Mouse (Mus musculus): ENCODE results near the gene Ndn.

Ndn gene

DNA sequence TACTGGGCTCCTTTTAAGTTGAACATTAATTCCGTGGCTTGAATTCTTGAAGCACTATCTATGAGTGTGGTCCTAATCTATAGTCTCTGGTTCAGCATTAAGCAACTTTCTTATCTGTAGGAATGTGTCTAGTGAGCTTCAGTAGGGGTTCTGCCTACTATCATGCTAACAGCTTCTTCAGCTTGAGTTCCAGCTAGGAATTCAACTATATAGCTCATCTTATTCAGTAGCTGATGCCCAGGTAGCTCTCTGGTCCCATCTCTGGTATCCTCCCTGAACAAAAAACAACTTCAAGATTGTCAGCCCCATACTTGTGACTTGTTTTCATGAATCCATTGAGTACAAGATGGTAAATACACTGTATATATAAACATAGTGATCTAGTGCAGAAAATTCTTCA lies at the start of gene Ndn:
Gene Ndn (plus strand): TSS at position 301 of the 400 bp plus-strand sequence.
- DNase-seq: no peak

DNA sequence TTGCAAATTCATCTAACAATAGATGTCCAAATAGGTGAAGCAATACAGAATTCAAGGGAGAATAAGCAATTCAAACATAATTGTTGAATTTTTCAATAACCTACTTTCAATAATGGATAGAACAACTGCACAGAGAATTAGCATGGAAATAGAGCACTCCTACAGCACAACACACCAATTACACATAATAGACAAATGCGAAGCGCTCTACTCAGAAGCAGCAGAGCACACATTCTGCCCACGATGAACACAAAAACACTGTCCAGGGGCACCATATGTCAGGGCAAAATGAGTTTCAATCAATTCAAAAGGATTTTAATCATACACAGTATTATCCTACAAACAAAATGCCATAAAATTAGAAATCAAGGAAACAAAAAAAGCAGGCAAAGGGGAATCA lies 43.9 kb upstream of the Ndn start:
- no peak for DNase-seq

DNA sequence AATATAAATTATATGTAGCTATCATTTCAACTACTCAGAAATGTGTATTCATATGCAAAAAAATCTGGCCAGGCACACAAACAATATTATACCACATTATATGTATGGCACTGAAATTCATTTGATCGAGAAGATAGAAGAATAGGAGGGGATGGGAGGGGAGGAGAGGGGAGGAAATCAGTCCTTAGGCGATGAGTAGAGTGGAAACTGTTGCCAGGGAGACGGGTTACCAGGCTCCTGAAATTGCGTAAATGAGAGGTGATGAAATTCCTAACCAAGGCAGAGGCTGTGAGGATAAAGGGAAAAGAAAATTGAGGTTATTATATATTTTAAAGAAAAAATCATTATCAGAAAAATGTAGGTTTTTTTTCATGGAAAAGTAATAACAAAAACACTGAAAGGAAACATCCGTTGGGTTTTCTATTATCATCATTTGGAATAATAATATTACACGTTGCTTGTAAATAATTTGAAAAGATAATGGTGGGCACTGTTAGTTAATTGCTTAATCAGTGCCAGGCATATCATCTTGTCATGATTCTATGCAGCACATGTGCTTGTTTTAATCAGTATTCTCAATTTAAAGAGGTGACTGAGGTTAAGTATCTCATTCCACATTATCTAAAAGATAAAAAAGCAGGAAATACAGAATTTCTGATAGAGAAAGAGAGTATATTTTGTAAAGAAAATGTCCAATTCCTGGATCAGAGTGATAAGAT lies 39.3 kb upstream of the Ndn start:
- no peak for DNase-seq

DNA sequence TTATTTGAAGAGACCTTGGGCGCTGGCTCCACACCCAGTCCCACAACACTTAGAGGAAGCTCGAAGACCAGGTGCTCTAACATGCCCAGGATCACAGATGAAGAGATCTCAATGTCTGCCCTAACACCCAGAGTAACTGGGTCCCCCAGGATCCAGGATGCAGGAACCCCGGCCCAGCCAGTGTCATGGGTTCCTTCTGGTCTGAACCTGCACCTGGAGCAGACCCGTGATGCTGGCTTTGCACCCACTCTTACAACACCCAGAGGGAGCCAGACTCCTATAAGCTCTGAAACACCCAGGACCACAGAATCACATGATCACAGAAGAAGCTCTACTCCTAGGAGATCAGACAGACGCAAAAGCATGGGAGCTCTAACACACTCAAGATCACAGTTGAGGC lies 29.6 kb upstream of the Ndn start:
- peak; percentile 80 for DNase-seq

DNA sequence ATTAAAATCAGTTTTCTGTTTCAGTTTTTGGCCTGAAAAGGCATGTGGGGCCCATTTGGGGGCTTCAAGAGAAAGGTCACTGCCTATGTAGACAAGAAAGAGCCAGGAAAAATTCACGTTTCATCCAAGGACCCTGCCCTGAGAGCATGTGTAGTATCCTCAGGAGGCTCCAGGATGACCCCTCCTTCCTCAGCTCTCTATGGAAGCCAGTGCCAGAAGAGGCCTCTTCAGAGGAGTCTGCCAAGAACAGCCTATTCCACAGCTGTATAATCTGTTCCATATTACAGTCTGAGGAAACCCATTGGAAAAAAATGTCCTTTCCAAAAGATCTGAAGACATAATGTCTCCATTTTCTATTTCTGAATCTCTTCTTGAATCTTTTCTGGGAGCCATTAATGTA lies 958 bp upstream of the Ndn start:
- no peak for DNase-seq

DNA sequence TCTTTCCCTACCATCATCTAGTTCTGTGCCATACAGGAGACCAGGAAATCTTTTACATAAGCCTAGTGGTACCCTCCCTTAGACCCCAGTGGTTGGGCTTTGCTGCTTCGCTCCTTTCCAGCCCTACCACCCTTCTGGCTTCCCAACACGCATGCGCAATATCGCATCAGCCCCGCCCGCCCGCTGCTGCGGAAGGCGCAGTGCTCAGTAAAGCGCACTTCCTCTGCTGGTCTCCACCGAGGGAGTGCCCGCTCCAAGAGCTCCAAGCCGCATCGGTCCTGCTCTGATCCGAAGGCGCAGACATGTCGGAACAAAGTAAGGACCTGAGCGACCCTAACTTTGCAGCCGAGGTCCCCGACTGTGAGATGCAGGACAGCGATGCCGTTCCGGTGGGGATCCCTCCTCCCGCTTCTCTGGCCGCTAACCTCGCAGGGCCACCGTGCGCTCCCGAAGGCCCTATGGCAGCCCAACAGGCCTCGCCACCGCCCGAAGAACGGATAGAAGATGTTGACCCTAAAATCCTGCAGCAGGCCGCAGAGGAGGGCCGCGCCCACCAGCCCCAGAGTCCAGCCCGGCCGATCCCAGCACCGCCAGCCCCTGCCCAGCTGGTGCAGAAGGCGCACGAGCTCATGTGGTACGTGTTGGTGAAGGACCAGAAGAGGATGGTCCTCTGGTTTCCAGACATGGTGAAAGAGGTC lies 1.9 kb downstream of the Ndn start:
- peak; percentile 97 for DNase-seq

DNA sequence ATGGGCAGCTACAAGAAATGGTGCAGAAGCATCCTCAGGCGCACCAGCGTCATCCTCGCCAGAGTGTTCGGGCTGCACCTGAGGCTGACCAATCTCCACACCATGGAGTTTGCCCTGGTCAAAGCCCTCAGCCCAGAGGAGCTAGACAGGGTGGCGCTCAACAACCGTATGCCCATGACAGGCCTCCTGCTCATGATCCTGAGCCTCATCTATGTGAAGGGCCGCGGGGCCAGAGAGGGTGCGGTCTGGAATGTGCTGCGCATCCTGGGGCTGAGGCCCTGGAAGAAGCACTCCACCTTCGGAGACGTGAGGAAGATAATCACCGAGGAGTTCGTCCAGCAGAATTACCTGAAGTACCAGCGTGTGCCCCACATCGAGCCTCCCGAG lies 2.4 kb downstream of the Ndn start:
- peak; percentile 81 for DNase-seq

DNA sequence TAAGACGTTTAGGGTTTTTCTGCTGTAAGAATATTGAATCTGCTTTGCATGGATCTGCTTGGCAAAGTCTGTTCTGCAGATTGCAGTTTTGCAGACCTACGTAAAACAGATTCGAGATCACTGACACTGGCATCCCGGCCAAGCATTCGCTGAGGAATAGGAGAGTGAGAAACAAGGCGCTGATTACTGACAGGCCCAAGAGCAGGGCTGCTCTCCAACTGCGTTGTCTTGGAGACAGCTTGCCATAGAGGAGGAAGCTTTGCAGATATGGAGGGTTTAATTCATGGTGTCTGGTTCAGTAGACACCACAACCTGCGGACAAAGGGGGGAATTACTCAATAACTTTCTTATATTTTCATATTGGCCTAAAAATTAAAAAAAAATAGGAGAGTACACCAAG lies 4.9 kb downstream of the Ndn start:
- DNase-seq: no peak

DNA sequence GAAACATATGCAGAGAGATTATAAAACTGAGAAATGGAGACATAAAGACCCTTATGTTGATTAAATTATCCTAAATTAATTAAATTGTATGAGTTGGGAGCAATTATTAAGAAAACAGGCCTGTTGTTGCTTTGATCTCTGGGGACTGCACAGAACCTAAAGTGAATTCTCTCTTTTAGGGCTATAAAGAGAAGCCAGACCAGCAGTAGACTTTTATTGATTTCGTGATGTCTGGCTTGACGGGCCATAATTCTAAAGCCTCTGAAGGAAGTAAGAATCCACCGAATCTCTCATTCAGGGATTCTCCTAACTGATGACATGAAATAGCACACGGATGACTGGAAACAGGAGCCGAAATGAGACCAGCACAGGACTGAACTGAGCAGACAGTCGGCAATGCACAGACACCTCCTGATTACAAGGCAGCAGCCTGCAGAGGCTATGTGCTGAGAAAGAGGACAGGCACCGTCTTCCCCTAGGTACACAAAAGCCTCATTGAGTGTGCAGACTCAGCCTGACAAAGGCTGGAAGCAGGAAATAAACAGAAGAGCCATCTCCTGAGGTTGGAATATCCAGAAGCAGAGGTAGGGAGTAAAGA lies 18.8 kb downstream of the Ndn start:
- no peak for DNase-seq

DNA sequence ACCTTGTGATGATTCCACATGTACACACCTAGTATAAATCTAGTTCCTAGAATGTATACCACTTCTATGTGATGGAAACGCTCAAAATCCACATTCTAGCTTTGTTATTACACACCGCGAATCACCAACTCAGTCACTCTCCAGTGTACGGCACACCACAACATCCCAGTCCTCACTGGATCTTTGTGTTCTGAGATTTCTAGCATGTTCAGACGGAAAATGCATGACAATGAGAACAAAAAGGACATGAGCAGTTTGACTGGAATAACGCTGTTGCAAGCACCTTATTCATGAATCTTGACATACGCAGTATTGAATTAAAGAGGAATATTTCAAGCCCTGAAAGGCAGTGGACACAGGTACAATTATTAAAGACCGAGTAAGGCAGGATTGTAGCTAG lies 20.4 kb downstream of the Ndn start:
- no peak for DNase-seq

DNA sequence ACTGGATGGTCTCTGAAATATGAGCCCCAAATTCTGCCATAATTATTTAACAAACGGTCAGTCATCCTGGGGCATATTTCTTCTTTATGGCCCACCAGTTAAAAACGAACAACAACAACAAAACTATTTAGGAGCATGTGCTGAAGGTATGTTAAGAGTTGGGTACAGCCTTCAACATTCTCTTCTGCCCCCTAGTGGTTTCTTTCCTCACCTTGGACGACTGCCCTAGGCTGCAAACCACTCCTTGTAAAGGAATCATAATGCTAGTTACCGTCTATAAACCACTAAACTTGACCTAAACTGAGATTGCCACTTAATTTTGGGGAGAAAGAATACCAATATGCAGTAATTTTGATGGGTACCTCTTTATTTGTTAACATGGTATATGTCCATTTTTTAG lies 29.3 kb downstream of the Ndn start:
- no peak for DNase-seq

DNA sequence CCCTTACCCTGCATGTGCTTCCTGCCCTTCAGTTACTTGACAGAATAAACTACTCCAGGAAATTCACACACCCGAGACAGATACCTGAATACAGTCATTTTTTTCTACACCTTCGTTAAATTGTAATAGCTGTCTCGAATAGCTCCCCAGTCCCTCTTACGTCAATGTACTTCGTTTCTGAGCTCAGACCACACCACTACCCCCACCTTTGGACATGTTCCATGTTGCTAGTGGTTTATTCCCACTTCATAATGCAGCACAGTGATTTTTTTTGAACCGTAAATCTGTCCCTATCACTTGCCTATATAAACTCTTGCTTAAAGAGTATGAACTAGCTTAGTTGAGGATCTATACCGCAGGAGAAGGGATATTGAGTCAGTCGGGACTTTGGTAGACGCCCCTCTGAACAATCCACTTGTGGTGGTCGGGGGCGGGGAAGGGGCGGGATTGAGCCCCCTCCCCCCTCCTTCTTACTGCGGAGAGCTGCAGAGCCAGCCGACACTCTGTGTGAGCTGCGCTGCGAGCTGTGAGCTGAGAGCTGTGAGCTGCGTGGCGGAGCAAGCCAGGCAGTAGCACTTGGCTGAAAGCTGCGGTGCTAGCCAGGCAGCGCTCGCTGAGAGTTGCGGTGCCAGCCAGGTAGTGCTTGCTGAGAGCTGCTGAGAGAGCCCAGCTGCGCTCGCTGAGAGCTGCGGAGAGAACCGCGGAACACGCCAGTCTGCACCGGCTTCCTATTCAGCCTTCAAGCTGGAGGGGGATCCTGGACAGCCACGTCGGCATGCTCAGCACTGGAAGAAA lies 30.3 kb downstream of the Ndn start, which contains the start of gene Magel2:
Gene Magel2 (plus strand): TSS at position 501 of the 795 bp plus-strand sequence.
- no peak for DNase-seq

DNA sequence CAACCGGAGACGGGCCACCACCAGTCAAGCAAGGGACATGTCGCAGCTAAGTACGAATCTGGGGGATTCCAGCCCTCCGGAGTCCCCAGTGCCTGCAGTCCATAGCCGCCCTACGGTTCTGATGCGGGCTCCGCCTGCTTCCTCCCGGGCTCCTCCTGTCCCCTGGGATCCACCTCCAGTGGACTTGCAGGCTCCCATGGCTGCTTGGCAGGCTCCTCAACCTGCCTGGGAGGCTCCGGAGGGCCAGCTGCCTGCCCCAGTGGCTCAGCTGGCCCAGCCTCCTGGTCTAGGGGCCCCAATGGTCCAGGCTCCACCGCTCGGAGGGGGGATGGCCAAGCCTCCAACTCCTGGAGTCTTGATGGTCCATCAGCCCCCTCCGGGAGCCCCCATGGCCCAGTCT lies 30.9 kb downstream of the Ndn start:
- DNase-seq: no peak

DNA sequence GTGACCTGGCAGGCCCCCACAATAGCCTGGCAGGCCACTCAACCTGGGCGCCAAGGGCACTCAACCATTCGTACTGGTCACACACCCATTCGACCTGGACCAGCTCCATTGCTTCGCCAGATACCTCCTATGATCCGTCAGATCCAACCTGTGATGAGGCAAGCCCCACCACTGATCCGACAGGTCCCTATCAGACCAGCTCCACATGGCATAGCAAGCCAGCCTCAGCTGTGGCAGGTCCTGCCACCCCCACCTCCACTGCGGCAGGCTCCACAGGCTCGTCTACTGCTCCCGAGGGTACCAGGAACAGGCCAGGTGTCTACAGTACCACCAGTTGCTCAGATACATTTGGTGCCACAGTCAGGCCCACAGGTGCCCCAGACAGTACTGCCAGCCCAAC lies 32.2 kb downstream of the Ndn start:
- peak; percentile 91 for DNase-seq

DNA sequence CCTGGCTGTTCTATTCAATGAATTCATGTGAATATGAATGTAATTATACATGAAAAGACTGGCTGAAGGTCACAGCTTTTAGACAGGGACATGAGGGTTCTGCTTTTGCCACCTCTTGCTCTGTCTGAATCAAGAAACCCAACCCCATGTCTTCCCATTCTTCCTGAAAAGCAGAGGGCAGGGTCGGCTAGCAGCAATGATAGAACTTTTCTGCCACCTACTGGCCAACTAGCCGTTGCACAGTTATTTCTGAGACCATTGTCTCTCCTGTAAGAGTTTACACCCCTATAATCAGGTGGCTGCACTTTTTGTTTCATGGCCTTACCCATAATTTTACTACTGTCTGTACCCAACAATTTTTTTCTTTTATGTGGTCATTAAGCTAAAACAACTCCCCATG lies 36.0 kb downstream of the Ndn start:
- no peak for DNase-seq

DNA sequence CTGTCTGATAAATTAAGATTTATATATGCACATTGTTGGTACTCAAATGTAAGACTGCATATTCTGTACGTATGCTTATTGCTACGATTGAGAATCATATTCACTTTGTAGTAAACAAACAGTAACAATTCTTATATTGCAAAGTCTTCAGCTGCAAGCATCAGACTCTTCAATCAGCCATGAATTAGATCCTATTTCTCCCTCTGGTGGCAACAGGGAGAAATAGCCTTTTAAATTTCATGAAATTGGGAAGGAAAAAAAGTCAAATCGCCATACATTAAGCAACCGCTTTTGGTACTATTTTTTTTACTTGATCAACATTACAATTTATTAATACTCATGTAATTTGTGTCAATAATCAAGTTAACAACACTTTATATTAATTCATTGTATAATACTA lies 41.9 kb downstream of the Ndn start:
- DNase-seq: no peak

DNA sequence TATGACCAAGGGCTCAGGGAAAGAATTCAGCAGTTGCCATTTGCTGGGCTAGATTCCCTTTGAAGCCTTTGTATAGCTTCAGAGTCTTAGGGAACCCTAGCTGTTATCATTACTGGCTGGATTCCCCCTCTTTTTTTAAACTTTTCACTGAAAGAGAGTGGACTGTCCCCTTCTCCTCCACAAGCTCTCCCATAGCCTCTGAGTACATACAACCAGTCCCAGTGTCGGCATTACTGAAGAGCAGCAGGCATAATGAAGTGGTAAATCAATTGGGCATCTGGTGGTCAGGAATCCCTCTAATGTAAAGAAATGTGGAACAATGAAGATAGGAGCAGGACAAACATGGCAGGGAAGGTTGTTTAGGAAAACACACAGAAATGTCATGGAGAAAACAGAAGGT lies 45.8 kb downstream of the Ndn start:
- no peak for DNase-seq
